Mouse (Mus musculus): Measurements from ENCODE around the gene Frmd4b. TPM values are rescaled to one million over a fixed set of nuclear protein-coding genes. Genes with fewer than 3 reads are reported as not detected.
"Not testable (repeated sequence)": the region's sequence is repeated elsewhere in the genome, so short reads cannot be mapped to it uniquely, and the experiment has no call there.

The Frmd4b gene
- total RNA-seq, 2 experiments from 2014 or later, result 26.3 to 33.5 TPM

DNA sequence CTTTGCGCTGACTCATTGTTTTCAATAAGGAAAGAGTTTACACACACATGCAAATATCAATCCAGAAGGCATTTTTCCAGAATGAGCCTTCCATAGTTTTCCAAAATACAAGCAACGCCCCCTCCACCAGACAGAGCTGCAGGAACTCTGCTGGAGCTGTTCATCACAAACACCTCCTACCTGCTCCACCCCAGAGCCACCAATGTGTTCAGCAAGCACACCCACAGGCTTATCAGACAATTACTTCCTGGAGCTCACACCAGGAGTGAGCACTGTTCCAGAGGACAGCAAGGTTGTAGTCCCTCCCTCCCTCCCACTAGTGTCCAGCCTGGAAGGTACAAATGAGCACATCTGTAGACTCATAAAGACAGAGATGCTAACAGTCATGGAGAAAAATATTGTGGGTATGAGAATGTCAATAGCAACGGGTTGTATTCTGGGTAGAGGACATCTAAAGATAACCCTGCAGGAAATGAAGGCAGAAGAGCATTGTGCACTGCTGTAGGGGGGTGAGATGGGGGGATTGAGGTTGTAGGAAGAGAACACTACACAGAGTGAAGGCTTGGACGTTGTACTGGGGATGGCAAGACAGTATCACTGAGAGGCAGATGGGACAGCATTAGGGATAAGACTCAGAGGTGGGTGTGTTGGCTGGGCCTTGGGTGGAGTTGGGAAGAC lies 144.3 kb downstream of the Frmd4b start:
- DNase-seq, result no peak

DNA sequence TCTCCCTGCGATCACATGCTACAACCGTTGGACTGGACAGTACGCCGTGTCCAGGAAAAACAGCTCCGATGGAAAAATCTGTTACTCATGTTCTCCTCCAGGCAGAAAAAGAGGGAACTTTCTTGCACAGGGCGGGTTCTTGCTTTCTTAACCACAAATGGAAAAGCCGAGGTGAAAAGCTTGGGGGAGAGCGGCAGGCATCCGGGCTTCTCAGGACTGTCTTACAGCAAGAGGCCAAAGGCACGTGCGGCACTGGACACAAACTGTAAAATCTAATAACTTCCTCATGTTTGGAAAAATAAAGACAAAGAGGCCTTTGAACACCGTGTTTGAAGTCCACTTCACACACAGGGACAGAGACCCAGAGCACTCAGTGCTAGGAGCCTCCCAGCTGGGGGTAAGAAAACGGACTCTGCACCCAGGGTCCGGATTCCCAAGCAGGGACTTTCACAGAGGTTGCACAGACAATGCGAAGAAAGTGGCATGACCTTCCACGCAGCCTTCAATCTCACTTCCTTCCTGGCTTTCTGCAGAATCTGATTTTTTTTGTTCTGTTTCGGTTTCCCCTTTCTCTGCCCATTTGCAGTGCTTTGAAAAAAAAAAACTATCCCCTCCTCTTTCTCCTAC lies 153.3 kb downstream of the Frmd4b start:
- DNase-seq, result no peak

DNA sequence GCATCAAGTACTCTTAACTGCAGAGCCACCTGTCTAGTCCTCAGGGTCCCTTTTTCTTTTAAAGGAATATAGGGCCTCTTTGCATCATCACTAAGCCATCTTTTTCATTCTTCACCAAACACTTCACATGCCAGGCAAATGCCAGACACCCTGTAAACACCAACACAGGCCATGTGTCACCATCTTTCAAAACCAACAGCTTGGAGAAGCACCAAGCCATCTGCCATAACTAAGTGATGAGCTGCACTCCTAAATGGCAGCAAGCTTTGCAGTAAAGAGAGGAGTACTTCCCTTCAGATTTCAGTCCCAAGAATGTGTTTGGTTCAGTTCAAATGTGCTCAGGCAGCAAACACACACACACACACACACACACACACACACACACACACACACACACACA lies 154.9 kb downstream of the Frmd4b start:
- peak; percentile 48 to 49 for DNase-seq

GRCm38 (mm10) chr6:97459112-97459511 lies 158.2 kb downstream of the Frmd4b start:
- no peak for DNase-seq

DNA sequence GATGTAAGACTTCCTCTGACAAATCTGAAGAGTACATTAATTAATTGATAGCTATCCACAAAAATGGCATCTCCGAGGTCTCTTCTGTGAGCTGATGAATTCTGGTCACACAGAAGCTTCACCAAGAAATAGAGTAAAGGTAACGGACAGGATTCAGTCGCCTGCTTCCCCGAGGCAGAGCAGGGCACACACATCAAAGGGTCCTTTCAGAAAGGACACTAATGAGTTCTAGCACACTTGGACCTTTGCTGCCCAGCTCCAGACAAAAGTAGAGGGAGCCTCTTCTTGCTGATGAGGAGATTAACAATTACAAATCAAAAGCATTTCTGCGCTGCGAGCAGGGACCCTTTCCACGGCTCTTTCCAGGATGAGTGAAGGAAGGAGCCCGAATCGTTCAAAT lies 159.0 kb downstream of the Frmd4b start:
- no peak for DNase-seq

DNA sequence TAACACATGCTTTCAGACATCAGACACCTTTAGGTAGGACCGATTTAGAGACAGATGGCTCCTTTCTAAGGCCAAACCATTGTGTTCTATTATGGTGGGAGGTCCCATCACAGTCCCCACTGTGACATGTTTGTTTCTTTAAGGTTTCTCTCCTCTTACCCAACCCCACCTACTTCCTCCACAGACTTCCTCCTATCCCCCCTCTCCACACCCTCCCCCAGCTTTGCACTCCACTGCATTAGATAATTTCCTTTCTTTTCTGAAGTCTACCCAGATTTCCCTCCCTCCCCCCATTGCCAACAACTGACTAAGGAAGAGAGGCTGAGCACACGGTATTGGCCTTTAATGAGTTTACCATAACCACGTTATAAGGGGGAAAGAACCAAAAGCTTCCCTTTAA lies 159.4 kb downstream of the Frmd4b start:
- no peak for DNase-seq

DNA sequence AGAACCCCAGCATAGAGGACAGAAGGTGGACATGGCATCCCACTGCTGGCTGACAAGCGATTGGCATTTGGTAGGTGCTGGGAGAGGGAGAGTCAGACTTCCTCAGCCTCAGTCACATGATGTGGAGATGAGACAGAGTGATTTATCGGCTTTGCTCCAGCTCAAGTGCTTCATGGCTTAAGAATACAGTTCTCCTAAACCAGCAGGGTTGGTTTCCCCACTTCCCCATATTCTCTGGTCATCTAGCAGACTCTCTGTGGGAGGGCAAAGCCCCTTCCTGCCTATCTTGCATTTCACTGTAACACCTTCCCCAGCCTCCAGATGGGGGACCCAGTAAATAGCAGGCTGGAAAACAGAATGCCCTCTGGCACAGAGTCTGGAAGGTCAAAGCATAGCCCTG lies 160.1 kb downstream of the Frmd4b start:
- no peak for DNase-seq

GRCm38 (mm10) chr6:97452223-97452622 lies 165.1 kb downstream of the Frmd4b start:
- DNase-seq, result no peak

DNA sequence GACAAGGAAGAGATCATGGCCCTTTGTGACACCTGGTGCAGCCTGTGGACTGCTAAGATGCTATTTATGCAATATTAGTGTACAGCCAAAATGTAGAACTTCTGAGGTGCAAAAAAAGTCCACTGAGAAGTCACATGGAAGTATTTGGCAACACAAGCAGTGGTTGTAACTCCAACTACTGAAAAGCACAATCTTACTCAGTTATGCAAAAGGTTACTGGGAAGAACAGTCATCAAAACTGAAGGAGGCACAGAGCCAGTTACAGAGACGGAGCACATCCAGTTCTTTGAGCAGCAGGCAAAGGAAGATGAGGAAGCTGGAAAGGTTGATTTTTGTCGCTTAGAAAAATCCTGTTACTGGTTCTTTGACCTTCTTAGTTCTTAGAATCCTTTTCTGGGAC lies 167.5 kb downstream of the Frmd4b start:
- DNase-seq, result no peak

DNA sequence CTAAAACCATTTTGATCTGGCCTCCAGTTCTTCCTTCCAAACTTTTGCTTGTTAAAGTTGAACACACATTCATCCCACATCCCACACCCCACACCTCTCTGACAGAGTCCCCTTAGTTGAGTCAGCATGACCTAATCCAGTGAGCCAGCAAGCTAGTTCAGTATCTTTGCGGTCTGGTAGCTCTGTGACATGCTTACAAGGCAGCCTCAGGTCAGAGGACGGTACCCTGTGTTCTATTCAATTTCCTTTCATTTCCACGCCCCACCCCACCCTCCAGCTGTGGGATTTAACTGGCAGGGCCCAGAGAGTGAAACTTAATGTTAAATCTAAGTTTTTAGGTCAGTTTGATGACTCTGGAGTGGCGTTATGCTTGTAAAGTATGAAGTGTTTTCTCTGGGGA lies 170.3 kb downstream of the Frmd4b start:
- no peak for DNase-seq

GRCm38 (mm10) chr6:97444145-97444544 lies 173.2 kb downstream of the Frmd4b start:
- no peak for DNase-seq

GRCm38 (mm10) chr6:97443522-97443921 lies 173.8 kb downstream of the Frmd4b start:
- DNase-seq, result no peak

DNA sequence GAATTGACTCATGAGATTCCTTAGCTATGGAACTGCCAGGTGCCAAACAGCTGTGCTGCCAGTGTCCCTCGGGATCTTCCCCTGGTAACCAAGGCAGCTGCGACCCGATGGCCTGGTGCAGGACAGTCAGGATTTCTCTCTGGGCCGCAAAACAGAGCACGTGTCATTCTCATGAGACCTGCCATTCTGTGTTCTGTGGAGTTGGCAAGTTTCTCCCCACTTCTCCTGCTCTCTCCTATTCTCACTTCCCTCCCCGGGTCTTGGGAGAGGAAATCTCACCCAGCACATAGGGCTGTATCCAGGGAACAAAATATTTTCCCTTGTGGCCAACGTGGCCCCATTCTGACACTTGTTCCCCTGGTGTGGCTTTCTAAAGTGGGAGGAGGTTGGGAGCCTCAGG lies 176.0 kb downstream of the Frmd4b start:
- DNase-seq, result no peak

DNA sequence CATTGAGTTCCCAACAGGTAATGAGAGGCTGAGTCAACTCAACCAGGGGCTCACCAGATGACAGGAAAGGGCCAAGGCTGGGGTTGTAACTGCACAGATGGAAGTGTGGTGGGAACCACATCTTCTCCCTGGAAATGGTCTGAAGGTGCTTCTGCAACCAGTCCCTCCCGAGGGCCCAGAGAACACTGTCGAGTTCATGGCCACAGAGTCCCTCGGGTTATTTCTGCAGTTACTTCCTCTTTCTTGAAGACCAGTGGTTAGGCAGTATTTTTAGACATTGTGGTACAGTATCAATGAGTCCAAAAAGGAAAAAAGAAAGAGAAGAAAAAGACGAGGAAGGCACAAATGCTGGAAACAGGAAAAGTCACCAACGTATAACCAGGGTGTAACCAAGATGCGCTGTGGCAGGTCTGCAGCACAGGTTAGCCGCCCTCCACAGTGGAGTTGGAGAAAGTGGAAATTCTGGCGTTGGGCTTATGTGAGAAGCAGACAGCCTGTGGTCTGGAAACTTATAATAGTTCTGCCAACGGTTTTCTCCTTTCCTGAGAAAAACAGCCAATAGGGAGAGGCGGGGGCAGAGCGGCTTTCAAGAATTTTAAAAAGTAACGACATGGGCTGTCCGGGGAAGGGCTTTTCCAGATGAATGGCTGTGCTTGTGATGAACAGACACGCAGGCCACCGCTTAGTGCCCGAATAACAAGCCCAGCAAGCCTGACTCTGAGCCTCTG lies 178.3 kb downstream of the Frmd4b start:
- no peak for DNase-seq

- DNase-seq, result no peak
These were observed 182.6 kb downstream of the Frmd4b start for GRCm38 (mm10) chr6:97434753-97435152.

- no peak for DNase-seq
These were observed 185.9 kb downstream of the Frmd4b start for GRCm38 (mm10) chr6:97431309-97432004.

GRCm38 (mm10) chr6:97430519-97430918 lies 186.8 kb downstream of the Frmd4b start:
- no peak for DNase-seq

GRCm38 (mm10) chr6:97429688-97430343 lies 187.5 kb downstream of the Frmd4b start:
- no peak for DNase-seq

DNA sequence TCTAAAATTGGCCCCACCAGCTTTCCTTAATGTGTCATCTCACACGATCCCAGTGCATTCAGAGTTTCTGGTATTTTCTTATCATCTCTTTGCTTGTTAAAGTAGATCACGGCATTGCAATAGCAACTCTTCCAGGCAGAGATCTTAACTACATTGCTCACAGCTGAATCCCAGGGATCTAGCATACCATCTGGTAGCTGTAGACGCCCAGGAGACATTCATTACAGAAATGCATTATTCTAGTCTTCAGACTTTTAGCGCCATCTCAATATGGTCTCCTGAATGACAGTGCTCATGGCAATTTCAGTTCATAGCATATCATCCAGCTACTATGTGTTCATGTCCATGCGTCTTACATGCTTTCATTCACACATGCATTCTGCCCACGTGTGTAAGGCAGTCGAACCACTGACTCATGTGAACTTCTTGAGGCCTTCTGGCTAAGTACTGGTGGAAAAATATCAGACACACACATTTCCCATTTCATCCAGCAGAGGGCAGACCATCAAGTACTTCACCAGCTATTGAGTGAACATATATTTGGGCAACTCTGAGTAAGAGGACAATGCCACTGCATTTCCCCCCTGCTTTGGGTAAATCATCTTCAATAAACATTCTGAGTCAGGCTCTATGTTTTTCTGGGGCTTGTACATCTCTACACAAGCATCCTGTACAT lies 197.4 kb downstream of the Frmd4b start:
- DNase-seq, result peak in 1 of 2 experiments; percentile 70

- peak; percentile 56 to 57 for DNase-seq
These were observed 200.3 kb downstream of the Frmd4b start for GRCm38 (mm10) chr6:97416972-97417554.

- not testable (repeated sequence) for DNase-seq
These were observed 201.8 kb downstream of the Frmd4b start for GRCm38 (mm10) chr6:97415578-97415977.

GRCm38 (mm10) chr6:97413453-97413852 lies 203.9 kb downstream of the Frmd4b start:
- no peak for DNase-seq

Measured in layer of hippocampus, postnatal 36 days (tissue).